Mouse (Mus musculus): ENCODE data around the gene Trpv4. TPM values are rescaled to one million over a fixed set of nuclear protein-coding genes. Genes with fewer than 3 reads are reported as not detected.

Trpv4 gene
- polyA plus RNA-seq, 1 experiment from 2014 or later: 0.39 TPM

DNA sequence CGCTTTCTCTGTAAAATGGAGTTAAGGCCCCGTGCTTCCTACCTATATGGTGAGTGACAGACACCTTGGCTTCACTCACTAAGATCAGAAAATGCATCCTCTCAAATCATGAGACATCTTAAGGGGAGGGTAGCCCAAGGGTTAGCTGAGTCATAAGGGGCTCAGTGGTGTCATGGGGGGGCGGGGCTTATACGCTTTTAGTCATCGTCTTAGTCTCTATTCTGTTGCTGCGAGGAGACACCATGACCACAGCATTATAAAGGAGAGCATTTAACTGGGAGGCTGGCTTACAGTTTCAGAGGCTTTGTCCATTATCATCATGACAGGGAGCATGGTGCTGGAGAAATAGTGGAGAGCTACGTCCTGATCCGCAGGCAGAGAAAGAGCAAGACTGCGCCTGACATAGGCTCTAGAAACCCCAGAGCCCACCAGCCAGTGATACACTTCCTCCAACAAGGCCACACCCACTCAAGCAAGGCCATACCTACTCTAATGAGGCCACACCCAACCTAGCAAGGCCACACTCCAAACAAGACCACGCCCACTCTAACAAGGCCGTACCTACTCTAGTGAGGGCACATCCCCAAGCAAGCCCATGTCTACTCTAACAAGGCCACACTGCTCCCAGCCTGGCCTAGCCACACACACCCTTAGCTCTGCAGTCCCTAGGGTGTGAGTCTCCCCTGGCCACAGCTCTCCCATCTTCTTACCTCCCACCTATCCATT, 41.7 kb downstream of the Trpv4 start:
- Histone ChIP-seq H3K4me3 (ENCODE audit: low read depth, low read length) (no peak overlapping the region), H3K27me3 (ENCODE audit: control insufficient read depth, insufficient read depth, low read length) (no peaks in the 10 kb centered on the region), H3K36me3 (ENCODE audit: control insufficient read depth, insufficient read depth, low read length) (0 out of 2 replicates have a peak, but pooled peaks cover 4% of the 10 kb centered on the region), H3K27ac (ENCODE audit: low read depth, low read length) (no peak overlapping the region), H3K4me2 (ENCODE audit: low read depth, low read length) (no peak overlapping the region), H3K9me3 (ENCODE audit: control insufficient read depth, low read length) (no peaks in the 10 kb centered on the region), H3K9ac (replicated peaks; ENCODE audit: low read depth, low read length) (no peak overlapping the region), H3K4me1 (ENCODE audit: control insufficient read depth, insufficient read depth, low read length) (no peaks in the 10 kb centered on the region)
- ATAC-seq (ENCODE audit: low read depth): no peak
- WGBS: 72% methylated on average over 11 of the region's 11 CpGs

- Histone ChIP-seq H3K27ac (ENCODE audit: low read depth, low read length) (no peak overlapping the region), H3K36me3 (ENCODE audit: control insufficient read depth, insufficient read depth, low read length) (0 out of 2 replicates have a peak, but pooled peaks cover 4% of the 10 kb centered on the region), H3K4me1 (ENCODE audit: control insufficient read depth, insufficient read depth, low read length) (peaks cover 5% of the 10 kb centered on the region), H3K27me3 (ENCODE audit: control insufficient read depth, insufficient read depth, low read length) (no peaks in the 10 kb centered on the region), H3K9ac (replicated peaks; ENCODE audit: low read depth, low read length) (no peak overlapping the region), H3K9me3 (ENCODE audit: control insufficient read depth, low read length) (no peaks in the 10 kb centered on the region), H3K4me2 (ENCODE audit: low read depth, low read length) (no peak overlapping the region), H3K4me3 (ENCODE audit: low read depth, low read length) (no peak overlapping the region)
- ATAC-seq (ENCODE audit: low read depth): no peak
- 69% methylated on average over 7 of the region's 7 CpGs for WGBS
Measured at GRCm38 (mm10) chr5:114614863-114615262, 43.4 kb downstream of the Trpv4 start.

GRCm38 (mm10) chr5:114611968-114612608, 46.1 kb downstream of the Trpv4 start:
- no peak overlapping the region for H3K9ac ChIP-seq (replicated peaks; ENCODE audit: low read depth, low read length)
- H3K4me3 ChIP-seq (ENCODE audit: low read depth, low read length): no peak overlapping the region
- peaks cover 27% of the 10 kb centered on the region for H3K4me1 ChIP-seq (ENCODE audit: control insufficient read depth, insufficient read depth, low read length)
- no peaks in the 10 kb centered on the region for H3K27me3 ChIP-seq (ENCODE audit: control insufficient read depth, insufficient read depth, low read length)
- H3K4me2 ChIP-seq (ENCODE audit: low read depth, low read length): no peak overlapping the region
- no peak for ATAC-seq (ENCODE audit: low read depth)
- no peaks in the 10 kb centered on the region for H3K9me3 ChIP-seq (ENCODE audit: control insufficient read depth, low read length)
- WGBS: 75% methylated on average over 25 of the region's 25 CpGs
- H3K36me3 ChIP-seq (ENCODE audit: control insufficient read depth, insufficient read depth, low read length): 0 out of 2 replicates have a peak, but pooled peaks cover 4% of the 10 kb centered on the region
- H3K27ac ChIP-seq (ENCODE audit: low read depth, low read length): no peak overlapping the region

DNA sequence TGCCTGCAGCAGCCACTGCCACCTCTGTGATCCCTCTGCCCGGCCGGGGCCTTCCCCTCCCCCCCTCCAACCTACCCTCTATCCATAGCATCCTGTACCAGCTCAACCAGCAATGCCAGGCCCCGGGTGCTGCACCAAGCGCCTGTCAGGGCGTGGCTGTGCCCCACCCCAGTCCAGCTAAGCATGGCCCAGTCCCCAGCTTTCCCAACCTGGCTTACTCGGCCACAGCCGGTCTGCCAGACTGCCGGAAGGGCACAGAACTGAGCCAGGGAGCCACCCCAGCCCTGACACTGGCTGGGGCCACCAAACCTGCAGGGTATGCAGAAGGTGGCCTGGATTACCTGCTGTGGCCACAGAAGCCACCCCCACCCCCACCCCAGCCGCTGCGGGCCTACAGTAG, 47.0 kb downstream of the Trpv4 start:
- no peak overlapping the region for H3K4me3 ChIP-seq (ENCODE audit: low read depth, low read length)
- no peaks in the 10 kb centered on the region for H3K27me3 ChIP-seq (ENCODE audit: control insufficient read depth, insufficient read depth, low read length)
- H3K4me1 ChIP-seq (ENCODE audit: control insufficient read depth, insufficient read depth, low read length): peaks cover 34% of the 10 kb centered on the region
- no peak overlapping the region for H3K9ac ChIP-seq (replicated peaks; ENCODE audit: low read depth, low read length)
- H3K9me3 ChIP-seq (ENCODE audit: control insufficient read depth, low read length): no peaks in the 10 kb centered on the region
- ATAC-seq (ENCODE audit: low read depth): no peak
- H3K4me2 ChIP-seq (ENCODE audit: low read depth, low read length): no peak overlapping the region
- 94% methylated on average over 10 of the region's 10 CpGs for WGBS
- H3K27ac ChIP-seq (ENCODE audit: low read depth, low read length): no peak overlapping the region
- H3K36me3 ChIP-seq (ENCODE audit: control insufficient read depth, insufficient read depth, low read length): 0 out of 2 replicates have a peak, but pooled peaks cover 4% of the 10 kb centered on the region

DNA sequence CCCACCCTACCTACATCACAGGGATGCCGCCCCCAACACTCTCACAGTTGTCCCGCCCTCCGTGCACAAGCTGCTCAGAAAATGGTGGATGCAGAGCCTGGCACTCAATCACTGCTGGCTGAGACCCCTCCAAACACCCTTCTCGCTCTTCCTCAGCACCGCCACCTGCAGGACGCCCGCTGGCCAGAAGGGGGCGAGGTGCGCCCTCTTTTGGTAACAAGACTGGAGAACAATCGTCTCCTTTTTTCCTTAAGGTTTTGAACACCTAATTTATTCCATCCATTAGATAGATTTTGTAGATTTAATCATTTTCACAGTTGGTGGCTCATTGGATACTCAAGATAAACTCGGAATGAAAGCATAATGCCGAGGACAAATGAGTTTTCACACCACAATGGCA, 49.7 kb downstream of the Trpv4 start:
- Histone ChIP-seq H3K36me3 (ENCODE audit: control insufficient read depth, insufficient read depth, low read length) (0 out of 2 replicates have a peak, but pooled peaks cover 4% of the 10 kb centered on the region), H3K27me3 (ENCODE audit: control insufficient read depth, insufficient read depth, low read length) (no peaks in the 10 kb centered on the region), H3K9ac (replicated peaks; ENCODE audit: low read depth, low read length) (no peak overlapping the region), H3K4me2 (ENCODE audit: low read depth, low read length) (no peak overlapping the region), H3K4me1 (ENCODE audit: control insufficient read depth, insufficient read depth, low read length) (peaks cover 48% of the 10 kb centered on the region), H3K27ac (ENCODE audit: low read depth, low read length) (peak overlapping the region; percentile 61), H3K4me3 (ENCODE audit: low read depth, low read length) (no peak overlapping the region), H3K9me3 (ENCODE audit: control insufficient read depth, low read length) (no peaks in the 10 kb centered on the region)
- ATAC-seq (ENCODE audit: low read depth): peak; percentile 25; the same call in 1 of the 2 replicates
- 3% methylated on average over 12 of the region's 12 CpGs for WGBS

DNA sequence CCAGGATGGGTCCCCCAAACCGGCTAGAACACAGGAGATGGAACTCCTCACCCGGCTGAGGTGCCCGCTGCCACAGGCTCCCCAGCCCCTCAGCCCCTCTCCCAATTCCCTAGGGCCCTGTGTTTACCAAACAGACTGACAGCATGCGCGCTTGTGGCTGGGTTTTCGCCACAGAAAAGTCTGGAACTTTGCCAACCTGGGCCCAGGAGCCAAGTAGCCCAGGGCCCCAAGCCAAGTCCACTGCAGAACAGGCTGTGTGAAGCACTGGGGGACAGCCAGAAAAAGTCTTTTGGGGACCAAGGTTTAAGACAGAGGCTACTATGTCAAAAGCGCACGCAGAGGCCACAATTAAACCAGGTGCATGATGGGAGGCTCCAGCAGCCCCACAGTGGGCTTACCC, 50.6 kb downstream of the Trpv4 start:
- 31% methylated on average over 8 of the region's 8 CpGs for WGBS
- Histone ChIP-seq H3K27me3 (ENCODE audit: control insufficient read depth, insufficient read depth, low read length) (no peaks in the 10 kb centered on the region), H3K27ac (ENCODE audit: low read depth, low read length) (peak overlapping the region; percentile 61), H3K9ac (replicated peaks; ENCODE audit: low read depth, low read length) (no peak overlapping the region), H3K9me3 (ENCODE audit: control insufficient read depth, low read length) (no peaks in the 10 kb centered on the region), H3K4me2 (ENCODE audit: low read depth, low read length) (no peak overlapping the region), H3K4me1 (ENCODE audit: control insufficient read depth, insufficient read depth, low read length) (peaks cover 48% of the 10 kb centered on the region), H3K4me3 (ENCODE audit: low read depth, low read length) (no peak overlapping the region), H3K36me3 (ENCODE audit: control insufficient read depth, insufficient read depth, low read length) (0 out of 2 replicates have a peak, but pooled peaks cover 4% of the 10 kb centered on the region)
- peak; percentile 16; the same call in 1 of the 2 replicates for ATAC-seq (ENCODE audit: low read depth)

DNA sequence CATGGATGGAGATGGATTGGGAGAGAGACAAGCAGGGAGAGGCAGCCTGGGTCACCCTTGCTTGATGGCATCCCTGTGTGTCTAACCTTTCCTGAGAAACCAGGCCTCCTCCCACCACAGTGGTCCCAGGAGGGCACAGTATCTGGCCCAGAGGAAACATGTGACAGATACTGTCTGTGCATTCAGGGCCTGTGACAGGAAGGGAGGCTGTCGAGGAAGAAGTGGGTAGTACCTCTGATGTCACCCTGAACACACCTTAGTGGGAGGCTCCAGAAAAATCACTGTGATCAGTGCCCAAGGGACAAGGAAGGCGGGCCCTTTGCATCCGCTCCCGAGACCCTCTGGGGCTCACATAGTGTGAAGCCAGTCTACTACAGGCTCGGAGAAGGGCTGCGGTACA, 52.2 kb downstream of the Trpv4 start:
- H3K27ac ChIP-seq (ENCODE audit: low read depth, low read length): peak overlapping the region; percentile 75; the same call in 1 of the 2 replicates
- 0 out of 2 replicates have a peak, but pooled peaks have one; percentile 8 for ATAC-seq (ENCODE audit: low read depth)
- WGBS: 70% methylated on average over 6 of the region's 6 CpGs
- H3K9me3 ChIP-seq (ENCODE audit: control insufficient read depth, low read length): no peaks in the 10 kb centered on the region
- no peak overlapping the region for H3K4me3 ChIP-seq (ENCODE audit: low read depth, low read length)
- H3K4me1 ChIP-seq (ENCODE audit: control insufficient read depth, insufficient read depth, low read length): peaks cover 48% of the 10 kb centered on the region
- H3K36me3 ChIP-seq (ENCODE audit: control insufficient read depth, insufficient read depth, low read length): no peaks in the 10 kb centered on the region
- H3K9ac ChIP-seq (replicated peaks; ENCODE audit: low read depth, low read length): no peak overlapping the region
- H3K4me2 ChIP-seq (ENCODE audit: low read depth, low read length): no peak overlapping the region
- H3K27me3 ChIP-seq (ENCODE audit: control insufficient read depth, insufficient read depth, low read length): no peaks in the 10 kb centered on the region

DNA sequence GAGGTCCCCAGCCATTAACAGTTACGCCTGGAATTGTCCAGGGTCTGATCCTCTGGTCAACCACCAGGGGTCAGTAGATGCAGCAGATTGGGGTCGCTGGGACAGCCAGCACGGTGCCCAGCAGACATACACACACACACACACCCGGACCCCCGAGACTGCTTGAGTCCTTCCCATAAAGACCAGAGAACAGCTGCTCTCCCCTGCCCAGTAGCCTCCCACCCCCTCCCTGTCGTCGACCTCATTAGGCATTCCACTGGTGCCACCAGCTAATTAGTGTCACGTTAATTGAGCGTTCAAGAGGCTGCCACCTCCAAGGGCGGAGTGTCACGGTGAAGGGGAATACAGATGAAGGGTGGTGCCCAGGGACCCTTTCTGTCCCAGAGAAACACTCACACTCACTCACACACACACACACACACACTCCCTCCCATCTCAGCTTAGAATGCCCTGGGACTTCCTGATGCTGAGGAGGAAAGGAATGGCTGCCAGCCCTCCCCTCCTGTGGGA, 53.4 kb downstream of the Trpv4 start:
- Histone ChIP-seq H3K27ac (ENCODE audit: low read depth, low read length) (peak overlapping the region; percentile 75), H3K9me3 (ENCODE audit: control insufficient read depth, low read length) (no peaks in the 10 kb centered on the region), H3K4me3 (ENCODE audit: low read depth, low read length) (no peak overlapping the region), H3K9ac (replicated peaks; ENCODE audit: low read depth, low read length) (no peak overlapping the region), H3K36me3 (ENCODE audit: control insufficient read depth, insufficient read depth, low read length) (no peaks in the 10 kb centered on the region), H3K27me3 (ENCODE audit: control insufficient read depth, insufficient read depth, low read length) (no peaks in the 10 kb centered on the region), H3K4me1 (ENCODE audit: control insufficient read depth, insufficient read depth, low read length) (peaks cover 43% of the 10 kb centered on the region), H3K4me2 (ENCODE audit: low read depth, low read length) (peak overlapping the region; percentile 12; the same call in 1 of the 2 replicates)
- peak; percentile 62; the same call in 1 of the 2 replicates for ATAC-seq (ENCODE audit: low read depth)
- 7% methylated on average over 11 of the region's 11 CpGs for WGBS

GRCm38 (mm10) chr5:114603975-114604374, 54.2 kb downstream of the Trpv4 start:
- H3K27me3 ChIP-seq (ENCODE audit: control insufficient read depth, insufficient read depth, low read length): no peaks in the 10 kb centered on the region
- no peak overlapping the region for H3K4me3 ChIP-seq (ENCODE audit: low read depth, low read length)
- 83% methylated on average over 5 of the region's 5 CpGs for WGBS
- no peak overlapping the region for H3K4me2 ChIP-seq (ENCODE audit: low read depth, low read length)
- peaks cover 34% of the 10 kb centered on the region for H3K4me1 ChIP-seq (ENCODE audit: control insufficient read depth, insufficient read depth, low read length)
- no peaks in the 10 kb centered on the region for H3K9me3 ChIP-seq (ENCODE audit: control insufficient read depth, low read length)
- no peak for ATAC-seq (ENCODE audit: low read depth)
- H3K27ac ChIP-seq (ENCODE audit: low read depth, low read length): no peak overlapping the region
- H3K9ac ChIP-seq (replicated peaks; ENCODE audit: low read depth, low read length): no peak overlapping the region
- no peaks in the 10 kb centered on the region for H3K36me3 ChIP-seq (ENCODE audit: control insufficient read depth, insufficient read depth, low read length)
